Mouse (Mus musculus) erythroblast, embryonic 14.5 days (primary cell): ENCODE measurements around the gene Gm49366.

Source experiments
- GATA1 ChIP-seq: IDR thresholded peaks from 2 replicates; pipeline ENCODE4 v1.6.1; 2012; ENCODE audit warnings: low read length, inconsistent platforms, mixed read lengths
- TAL1 ChIP-seq: IDR thresholded peaks from 3 replicates; pipeline ENCODE4 v1.6.1; 2012; ENCODE audit warnings: low read length, inconsistent platforms, mixed read lengths

- TF ChIP-seq GATA1 (no peak), TAL1 (no peak)
Observed at GRCm38 (mm10) chr12:84032854-84033253, 5.9 kb upstream of the Gm49366 start.
